Mouse (Mus musculus) cerebellum, adult 18-20 months (tissue): ENCODE results near the gene Fpr2.
"Not testable (repeated sequence)": the region's sequence is repeated elsewhere in the genome, so short reads cannot be mapped to it uniquely, and the experiment has no call there.

ENCODE experiments used
- DNase-seq, 2 experiments: peaks; one replicate each; pipeline ENCODE4 v3.0.0; 2021

Fpr2 gene

DNA sequence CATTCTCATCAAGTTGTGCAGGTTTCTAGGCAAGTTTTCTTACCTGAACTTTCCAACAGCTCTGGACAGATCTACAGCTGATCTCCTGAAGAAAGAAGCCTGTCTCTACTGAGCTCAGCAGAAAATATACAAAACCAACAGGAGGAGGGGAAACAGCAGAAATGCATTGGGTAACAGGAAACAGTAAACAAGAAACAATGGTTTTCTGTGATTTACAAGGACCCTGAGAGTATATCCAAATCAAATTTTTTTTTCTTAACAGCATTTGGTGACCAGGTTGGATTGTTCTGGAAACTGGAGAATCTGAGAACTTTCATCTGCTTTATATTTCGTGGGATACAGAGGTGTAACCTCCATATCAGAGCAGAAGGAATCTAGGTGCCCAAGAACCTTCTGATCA, 3.8 kb upstream of the Fpr2 start, which contains the start of gene Fpr1:
Fpr1 (minus strand) TSS at position 101 of the 400 bp plus-strand sequence.
- DNase-seq, result no peak

DNA sequence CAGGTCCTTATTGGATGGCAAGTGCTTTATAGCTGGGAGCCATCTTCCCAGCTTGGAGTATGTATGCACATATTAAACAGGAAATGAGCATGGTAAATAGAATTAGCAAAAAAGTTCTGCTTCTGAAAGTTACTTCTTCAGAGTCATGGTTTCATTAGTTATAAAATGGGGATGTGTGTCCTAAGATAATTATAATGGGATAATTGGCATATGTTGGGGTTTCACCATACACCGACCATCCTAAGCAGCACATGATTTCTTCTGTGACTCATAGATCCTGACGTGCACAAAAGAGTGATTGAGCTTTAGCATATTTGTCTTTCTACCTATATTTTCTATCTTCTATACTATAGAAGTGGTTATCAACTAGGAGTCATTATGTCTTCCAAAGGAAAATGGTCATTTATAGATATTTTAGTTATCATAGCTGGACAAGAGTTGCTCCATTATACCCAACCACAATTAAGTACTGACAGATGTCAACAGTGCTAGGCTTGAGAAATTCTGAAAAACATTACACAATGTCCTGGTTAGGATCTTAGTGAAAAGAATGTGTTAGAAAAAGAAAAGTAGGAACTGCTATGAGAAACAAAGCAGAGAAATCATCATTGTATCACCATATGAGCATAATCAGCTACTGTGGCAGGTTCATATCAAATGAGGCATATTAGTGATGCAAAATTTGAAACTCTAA, 2.3 kb downstream of the Fpr2 start:
- no peak for DNase-seq

DNA sequence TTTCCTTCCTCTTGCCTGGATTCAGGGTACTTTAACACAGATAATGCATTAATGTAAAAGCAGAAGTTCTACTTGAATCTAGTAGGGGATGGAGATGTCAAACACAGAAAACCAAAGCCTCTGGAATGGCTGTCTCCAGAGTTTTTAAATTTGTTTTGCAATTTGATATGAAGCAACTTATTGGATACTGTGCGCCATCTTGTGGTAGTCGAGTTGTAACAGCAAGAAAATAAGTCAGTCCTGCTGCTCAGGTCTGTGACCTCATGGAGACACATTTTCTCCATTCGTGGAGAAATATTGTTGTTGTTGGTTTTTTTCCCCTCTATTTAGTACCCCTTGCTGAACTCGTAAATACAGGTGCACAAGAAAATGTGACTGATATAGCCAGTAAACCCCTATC, 8.4 kb downstream of the Fpr2 start:
- DNase-seq, result peak; percentile 48 to 56

DNA sequence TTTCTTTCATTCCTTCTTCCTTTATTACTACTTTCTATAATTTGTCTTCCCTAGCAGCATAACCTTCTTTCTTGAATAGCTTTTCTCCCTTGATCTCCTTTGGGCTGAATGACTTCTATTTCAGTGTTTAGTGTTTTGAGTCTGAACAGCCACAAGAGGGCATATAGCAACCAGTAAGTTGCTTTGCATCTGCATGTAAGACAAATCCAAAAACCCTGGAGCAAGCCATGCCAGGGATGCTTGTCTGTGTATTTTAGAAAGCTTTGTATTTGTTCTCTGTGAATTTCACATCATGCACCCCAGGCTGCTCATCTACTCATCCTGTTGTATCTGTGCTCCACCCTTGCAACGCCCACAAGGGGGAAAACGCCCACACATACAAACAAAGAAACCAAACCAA, 11.6 kb downstream of the Fpr2 start:
- no peak for DNase-seq

DNA sequence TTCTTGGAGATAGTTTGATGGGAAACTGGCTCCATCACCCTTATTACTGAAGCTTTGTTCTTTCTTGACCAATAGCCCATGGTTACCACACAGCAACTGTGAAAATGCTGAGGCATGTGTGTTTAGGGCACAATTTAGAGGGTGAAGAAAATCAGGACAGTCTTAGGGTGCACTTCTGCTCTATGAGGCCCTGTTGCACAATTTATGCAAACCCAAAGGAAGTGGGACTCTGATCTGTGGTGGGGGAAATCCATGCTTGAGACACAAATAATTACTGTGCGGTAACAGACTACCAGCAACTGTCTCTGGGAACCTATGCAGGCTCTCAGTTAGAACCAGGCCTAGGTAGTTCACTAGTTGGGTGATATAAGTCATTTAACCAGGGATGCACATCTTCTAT, 13.1 kb downstream of the Fpr2 start:
- no peak for DNase-seq

DNA sequence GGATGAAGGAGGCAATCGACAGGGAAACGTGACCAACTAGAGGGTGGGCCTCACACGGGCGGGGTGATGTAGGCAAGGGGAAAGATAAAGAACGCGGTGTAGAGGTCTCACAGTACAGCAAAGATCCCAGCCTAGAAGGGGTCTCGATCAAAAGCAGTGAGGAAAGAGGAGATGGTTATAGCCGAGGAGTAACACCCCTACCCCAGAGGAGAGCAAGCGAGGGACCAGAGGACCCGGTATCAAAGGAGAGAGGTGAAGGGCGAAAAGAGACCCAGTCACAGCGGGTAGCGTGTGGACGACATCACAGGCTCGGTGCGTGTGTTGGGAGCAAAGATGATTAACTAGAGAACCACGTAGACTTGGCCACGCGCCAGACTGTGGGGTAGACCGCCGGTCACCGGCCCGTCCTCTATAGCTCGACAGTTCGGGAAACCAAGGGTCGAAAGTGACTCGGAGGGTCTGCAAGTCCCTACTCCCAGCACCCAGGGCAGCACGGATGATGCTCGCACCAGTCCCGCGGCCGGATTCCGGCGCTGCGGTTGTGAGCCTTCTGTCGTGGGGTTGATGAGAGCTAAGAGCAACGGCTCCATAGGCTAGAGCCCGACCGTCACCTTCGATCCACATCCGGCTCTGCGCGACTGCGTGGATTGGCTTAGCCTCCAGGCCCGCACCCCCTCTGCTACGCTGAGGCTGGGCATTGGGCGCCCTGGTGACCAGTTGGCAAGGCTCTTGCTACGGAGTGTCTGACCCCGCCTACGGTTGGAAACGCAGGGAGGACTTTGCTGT, 22.2 kb downstream of the Fpr2 start:
- peak; percentile 78 to 86 for DNase-seq

DNA sequence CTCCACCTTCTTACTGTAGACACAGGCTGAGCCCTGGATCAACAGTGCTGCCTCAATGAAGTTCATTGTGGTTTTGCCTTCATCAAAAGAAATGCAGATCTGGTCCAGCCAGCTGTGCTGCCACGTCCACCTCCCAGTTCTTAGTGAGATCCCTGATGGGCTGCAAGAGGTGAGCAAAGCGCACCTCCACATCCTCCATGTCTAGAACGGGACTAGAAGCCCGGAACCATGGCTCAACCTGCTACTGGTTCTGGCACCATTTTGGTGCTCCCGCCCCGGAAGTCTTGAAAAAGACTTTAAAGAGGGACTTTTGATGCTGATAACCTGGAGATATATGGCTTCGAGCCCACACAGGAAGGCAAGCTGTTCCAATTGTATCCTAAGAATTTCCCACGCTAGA, 25.0 kb downstream of the Fpr2 start:
- DNase-seq, result not testable (repeated sequence)

DNA sequence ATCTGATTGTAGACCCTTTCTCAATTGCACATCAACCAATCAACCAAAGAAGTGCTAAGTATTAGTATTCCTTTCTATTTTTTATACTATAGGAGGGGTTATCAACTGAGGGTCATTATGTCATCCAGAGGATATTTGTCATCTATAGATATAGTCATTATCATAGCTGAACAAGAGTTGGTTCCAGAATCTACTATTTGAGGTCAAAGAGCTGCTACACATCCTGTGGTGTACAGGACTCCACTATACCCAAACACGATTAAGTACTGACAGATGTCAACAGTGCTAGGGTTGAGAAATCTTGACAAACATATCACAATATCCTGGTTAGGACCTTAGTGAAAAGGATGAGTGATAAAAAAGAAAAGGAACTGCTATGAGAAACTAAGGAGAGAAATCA, 29.8 kb downstream of the Fpr2 start:
- DNase-seq, result no peak

DNA sequence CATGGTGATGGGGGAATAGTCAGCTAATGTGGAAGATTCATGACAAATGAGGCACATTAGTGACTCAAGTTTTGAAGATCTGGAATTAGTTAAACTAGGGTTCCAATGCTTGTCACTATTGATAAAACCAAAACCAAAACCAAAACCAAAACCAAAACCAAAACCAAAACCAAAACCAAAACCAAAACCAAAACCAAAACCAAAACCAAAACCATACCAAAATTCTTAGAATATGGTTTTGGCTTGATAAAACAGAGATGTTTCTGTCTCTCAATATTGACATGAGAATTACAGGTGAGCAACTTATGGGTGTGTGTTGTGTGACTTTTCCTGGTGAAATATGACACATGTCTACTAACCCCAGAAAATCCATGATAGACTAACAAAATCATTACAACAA, 30.2 kb downstream of the Fpr2 start:
- DNase-seq, result no peak
